Mouse (Mus musculus) right cerebral cortex, postnatal 36 days (tissue): Measurements from ENCODE around the gene Tnfrsf9.
"Not testable (repeated sequence)": the region's sequence is repeated elsewhere in the genome, so short reads cannot be mapped to it uniquely, and the experiment has no call there.

Experiments
- DNase-seq, 2 experiments: peaks; one replicate each; pipeline ENCODE4 v3.0.0; 2022; ENCODE audit warnings: low spot score in 2 of 2, mixed read lengths in 1 of 2

Gene Tnfrsf9

DNA sequence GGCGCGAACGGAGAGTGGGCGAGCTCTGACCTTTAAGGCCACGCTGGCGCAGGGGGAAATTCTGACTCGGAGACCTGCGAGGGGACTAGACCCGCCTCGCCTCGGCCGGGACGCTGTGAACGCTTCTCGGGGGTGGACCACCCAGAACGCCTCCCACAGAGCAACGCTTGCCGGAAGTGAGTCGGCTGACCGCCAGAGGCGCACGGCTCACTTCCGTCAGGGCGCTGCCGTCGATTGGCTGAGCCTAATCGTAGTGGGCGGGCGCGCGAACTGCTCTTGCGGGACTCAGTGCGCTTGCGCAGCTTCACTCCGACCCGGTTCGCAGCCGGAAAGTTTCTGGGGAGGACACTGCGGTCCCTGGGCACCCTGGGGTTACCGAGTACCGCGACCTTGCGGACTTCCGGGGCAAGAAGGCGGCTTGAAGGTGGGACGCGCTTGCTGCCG, at the start of gene Tnfrsf9, which contains the start of gene Park7:
Gene Tnfrsf9 (plus strand): TSS at position 273 of the 444 bp plus-strand sequence.
Gene Park7 (minus strand): TSS at position 148 of the 444 bp plus-strand sequence.
- peak; percentile 92 for DNase-seq

DNA sequence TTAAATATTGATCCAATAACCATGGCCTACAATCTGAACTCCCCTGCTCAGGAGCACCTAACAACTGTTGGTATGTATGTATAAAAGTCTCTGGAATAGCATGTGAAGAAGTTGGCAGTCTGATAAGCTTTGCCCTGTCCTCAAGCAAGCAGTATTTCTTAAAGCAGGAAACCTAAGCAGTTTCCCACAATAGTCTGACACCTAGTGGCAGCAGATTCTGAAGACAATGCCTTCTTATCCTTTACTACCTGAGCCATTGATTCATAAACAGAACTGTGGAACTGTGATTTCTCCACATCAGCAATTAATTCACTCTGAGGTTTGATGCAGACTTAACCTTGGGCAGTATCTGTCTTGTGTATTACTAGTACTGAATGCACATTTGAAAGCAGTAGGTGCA, 49.0 kb upstream of the Tnfrsf9 start:
- no peak for DNase-seq

DNA sequence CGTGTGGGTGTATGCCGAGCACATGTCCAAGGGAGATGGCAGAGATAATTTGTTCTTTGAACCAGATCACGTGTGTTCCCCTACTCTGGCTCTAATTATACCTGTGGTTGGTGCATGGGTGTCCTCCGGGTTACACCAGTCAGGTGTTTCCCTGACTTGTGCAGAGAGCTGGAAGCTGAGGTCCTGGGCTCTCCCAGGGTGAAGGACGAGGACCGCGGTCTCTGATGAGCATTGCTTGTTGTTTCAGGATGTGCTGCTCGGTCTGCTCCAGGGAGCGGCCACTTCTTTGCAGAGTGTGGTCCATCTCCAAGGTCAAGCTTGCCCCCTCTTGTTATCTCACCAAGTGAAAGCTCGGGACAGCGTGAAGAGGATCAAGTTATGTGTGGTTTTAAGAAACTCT, 48.3 kb upstream of the Tnfrsf9 start:
- no peak for DNase-seq

DNA sequence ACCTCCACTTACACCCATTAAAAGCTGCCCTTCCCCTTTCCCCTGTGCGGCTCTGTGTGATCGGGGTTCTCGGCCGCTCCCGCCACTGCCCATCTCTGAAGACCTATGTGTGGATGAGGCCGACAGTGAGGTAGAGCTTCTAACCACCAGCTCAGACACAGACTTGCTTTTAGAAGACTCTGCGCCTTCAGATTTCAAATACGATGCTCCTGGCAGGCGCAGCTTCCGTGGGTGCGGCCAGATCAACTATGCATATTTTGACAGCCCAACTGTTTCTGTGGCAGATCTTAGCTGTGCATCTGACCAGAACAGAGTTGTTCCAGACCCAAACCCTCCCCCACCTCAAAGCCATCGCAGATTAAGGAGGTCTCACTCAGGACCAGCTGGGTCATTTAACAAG, 47.9 kb upstream of the Tnfrsf9 start:
- DNase-seq = no peak

- no peak for DNase-seq
Measured at GRCm38 (mm10) chr4:150868161-150868560, 46.2 kb upstream of the Tnfrsf9 start.

- no peak for DNase-seq
Measured at GRCm38 (mm10) chr4:150868859-150869258, 45.5 kb upstream of the Tnfrsf9 start.

DNA sequence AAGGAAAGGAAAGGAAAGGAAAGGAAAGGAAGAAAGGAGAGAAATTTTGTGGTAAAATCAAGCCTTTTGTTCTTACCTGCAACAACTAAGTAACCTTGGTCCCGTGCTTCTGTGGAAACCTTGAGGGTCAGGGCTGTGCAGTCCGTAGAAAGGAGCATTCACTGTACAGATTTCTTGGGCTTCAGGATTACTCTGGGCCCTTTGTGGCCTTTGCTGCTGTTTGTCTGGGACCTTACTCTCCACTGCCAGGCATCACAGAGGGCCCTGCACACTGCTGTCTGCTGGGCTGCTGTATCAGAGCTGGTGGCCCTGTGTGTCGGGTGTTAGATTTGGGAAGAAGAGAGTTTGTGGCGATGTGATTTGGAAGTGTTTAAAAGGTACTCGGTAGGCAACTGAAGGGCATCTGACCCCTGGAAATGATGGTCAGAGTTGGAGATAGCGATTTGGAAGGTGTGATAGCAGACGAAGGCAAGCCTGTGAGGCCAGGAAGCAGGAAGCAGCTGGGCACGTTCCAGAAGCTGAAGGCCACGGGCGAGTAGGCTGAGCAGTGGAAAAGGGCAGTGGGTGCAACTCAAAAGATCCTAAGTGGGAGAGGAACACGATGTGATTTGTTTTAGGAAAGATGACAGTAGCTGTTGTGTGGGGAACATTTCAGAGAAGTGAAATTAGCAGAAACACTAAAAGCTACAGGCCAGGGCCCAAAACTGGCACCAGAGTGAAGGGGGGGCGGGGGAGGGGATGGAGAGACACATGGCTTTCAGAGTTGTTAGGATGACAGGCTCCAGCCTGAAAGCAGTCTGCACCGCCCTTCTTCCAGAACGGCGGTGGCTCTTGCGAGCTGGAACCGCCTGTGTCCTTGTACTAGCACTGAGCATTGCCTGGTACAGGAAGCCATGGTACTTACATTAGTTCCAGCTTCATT, 44.8 kb upstream of the Tnfrsf9 start:
- no peak for DNase-seq

GRCm38 (mm10) chr4:150870963-150871391, 43.4 kb upstream of the Tnfrsf9 start:
- DNase-seq = no peak

DNA sequence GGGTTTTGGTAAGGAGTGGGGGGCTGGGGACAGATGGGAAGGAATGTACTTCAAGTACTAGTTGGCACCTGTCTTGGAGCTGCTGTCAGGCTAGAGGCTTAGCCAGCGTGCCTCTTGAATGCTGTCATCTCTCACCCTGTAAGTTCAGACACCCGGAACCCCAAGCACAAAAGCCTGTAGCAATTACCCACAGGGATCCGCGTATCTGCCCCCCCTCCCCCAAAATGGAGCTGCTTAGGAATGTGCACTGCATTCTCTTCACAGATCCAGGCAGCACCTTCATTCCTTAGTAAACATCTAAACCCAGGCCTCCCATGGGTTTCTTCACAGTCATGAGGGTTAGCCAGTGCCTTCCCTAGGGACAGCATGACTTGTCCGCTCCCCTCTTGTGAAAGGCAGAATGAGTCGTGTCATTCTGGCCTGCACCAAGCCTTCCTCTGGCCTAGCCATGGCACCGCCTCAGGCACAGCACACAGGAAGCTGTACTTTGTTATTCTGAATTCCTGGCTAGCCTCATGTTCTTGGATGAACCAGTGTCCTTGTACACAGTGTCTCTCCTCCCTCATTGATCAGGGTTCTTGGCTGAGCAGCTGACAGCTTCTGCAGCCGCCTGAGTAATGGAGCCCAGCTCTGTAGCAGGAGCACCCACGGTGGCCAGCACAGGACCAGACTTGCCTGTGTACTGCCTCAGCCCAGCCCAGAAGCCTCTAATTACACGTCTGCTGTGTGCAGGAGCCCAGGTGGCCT, 42.8 kb upstream of the Tnfrsf9 start:
- no peak for DNase-seq

GRCm38 (mm10) chr4:150872139-150872651, 42.2 kb upstream of the Tnfrsf9 start:
- DNase-seq = peak; percentile 26 to 37

DNA sequence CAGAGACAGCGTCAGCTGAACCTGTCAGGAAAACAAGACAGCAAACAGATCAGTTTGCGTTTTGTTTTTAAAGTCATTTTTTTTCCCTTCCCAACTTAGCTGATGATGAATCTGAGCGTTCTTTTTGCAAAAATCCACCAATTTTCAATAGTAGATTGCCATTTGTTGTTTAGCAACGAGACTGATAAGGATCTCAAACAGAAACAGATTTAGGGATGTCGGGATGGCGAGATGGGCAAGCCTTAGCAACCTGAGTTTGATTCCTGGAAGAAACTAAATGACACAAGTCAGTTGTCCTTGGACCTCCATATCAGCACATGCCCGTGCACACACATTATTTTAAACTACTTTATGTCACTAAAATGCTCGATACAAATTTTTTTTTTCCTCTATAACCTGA, 41.7 kb upstream of the Tnfrsf9 start:
- DNase-seq = no peak

GRCm38 (mm10) chr4:150874416-150874815, 39.9 kb upstream of the Tnfrsf9 start:
- not testable (repeated sequence) for DNase-seq

- no peak for DNase-seq
Measured at GRCm38 (mm10) chr4:150875393-150875792, 39.0 kb upstream of the Tnfrsf9 start.

GRCm38 (mm10) chr4:150879631-150880030, 34.7 kb upstream of the Tnfrsf9 start:
- no peak for DNase-seq

- no peak for DNase-seq
Measured at GRCm38 (mm10) chr4:150880364-150880763, 34.0 kb upstream of the Tnfrsf9 start.

GRCm38 (mm10) chr4:150882632-150883031, 31.7 kb upstream of the Tnfrsf9 start:
- DNase-seq = no peak

- DNase-seq = no peak
Measured at GRCm38 (mm10) chr4:150887903-150888302, 26.5 kb upstream of the Tnfrsf9 start.

GRCm38 (mm10) chr4:150888492-150888891, 25.9 kb upstream of the Tnfrsf9 start:
- no peak for DNase-seq

GRCm38 (mm10) chr4:150889273-150889954, 24.9 kb upstream of the Tnfrsf9 start:
- DNase-seq = no peak

DNA sequence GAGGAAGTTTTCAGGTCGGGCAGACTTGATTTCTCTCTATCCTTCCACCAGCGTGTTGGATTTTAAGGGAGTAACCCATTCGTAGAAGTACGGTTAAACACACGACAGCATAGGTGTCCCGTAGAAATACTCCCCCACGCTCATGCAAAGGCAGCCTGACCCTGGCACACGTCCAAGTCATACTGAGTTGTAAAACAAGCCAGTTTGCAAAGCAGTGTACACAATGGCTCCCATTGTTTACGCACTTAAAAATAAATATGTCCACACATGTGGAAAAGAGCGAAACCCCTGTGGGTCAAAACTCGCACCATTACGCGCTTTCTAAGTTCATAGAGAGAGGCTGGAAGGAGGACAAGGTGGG, 24.4 kb upstream of the Tnfrsf9 start:
- DNase-seq = no peak

- DNase-seq = no peak
Measured at GRCm38 (mm10) chr4:150891308-150891707, 23.1 kb upstream of the Tnfrsf9 start.
